Mouse (Mus musculus) macrophage (primary cell): Measurements from ENCODE around the gene Hemgn. TPM values are rescaled to one million over a fixed set of nuclear protein-coding genes. Genes with fewer than 3 reads are reported as not detected.

Source experiments
- H3K27ac ChIP-seq: fragments of 350-480 bp; formaldehyde crosslinking; 2 replicates; pipeline ENCODE4 v1.9.0; 2021
- H3K36me3 ChIP-seq: fragments of 350-480 bp; formaldehyde crosslinking; 2 replicates; pipeline ENCODE4 v1.9.0; 2021; ENCODE audit errors: inconsistent target
- H3K4me3 ChIP-seq: fragments of 350-480 bp; formaldehyde crosslinking; 2 replicates; pipeline ENCODE4 v1.9.0; 2021; ENCODE audit errors: inconsistent target
- H3K79me2 ChIP-seq: fragments of 350-480 bp; formaldehyde crosslinking; 2 replicates; pipeline ENCODE4 v1.9.0; 2021; ENCODE audit errors: inconsistent target
- WGBS: methylation state at CpG from one replicate; pipeline ENCODE4 v1.1.7; 2026; ENCODE audit warnings: inconsistent platforms; ENCODE audit not compliant: missing documents; 5-methylcytosine and 5-hydroxymethylcytosine counted together
- polyA plus RNA-seq: library from polyadenylated mRNA; stranded (reverse); fragments of 250-400 nt; gene quantifications from 3 replicates; pipeline ENCODE4 v1.2.4, GENCODE M21; 2018; ENCODE audit warnings: inconsistent platforms

Hemgn gene
- polyA plus RNA-seq, 1 experiment from 2014 or later, result not detected

DNA sequence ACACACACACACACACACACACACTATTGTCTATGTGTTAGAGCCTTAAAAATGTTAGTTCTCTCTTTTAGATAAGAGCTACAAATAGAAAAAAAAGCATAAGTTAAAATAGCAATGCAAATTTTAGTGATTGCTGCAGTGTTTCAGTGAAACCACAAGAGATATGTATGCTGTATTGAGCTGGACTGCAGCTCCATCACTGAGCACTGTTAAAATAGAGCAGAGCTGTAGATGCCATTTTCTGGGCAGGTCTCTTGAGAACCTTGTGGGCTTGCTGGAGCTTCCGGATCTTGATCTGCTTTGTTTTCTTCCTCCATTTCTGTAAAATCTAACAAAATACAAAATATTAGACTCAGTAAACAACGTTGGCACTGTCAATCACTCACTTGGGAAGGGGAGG, 18.9 kb downstream of the Hemgn start:
- no peak overlapping the region for H3K27ac ChIP-seq
- no peaks in the 10 kb centered on the region for H3K36me3 ChIP-seq
- H3K79me2 ChIP-seq, result no peaks in the 10 kb centered on the region
- WGBS, result 100% methylated on average over 2 of the region's 2 CpGs
- H3K4me3 ChIP-seq, result no peak overlapping the region

DNA sequence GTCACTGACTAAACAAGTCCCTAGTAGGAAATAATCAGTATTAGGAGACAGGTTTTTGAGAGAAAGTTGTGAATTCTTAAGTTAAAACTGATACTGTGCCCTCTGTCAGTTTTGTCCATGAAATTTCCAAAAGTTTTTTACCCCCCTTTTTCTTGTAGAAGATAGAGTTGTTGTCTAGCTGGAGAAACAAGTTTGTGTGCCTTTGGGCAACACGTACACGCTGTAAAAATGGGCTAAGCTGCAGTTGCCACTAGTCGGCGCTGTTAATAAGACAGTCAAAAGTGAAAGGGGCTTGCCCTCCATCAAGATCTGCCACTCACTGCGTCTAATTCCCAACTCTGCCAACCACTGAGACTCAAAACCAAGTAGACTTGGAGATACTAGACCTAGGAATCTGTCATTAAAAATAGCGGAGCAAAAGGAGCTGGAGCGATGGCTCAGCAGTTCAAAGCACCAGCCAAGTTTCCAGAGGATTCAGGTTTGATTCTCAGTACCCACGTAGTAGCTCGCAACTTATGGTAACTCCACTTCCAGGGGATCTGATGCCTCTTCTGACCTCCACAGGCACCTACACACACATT, 22.8 kb downstream of the Hemgn start:
- Histone ChIP-seq H3K36me3 (peaks cover 5% of the 10 kb centered on the region; the same call in 1 of the 2 replicates), H3K27ac (peak overlapping the region; percentile 90), H3K79me2 (peaks cover 25% of the 10 kb centered on the region), H3K4me3 (peak overlapping the region; percentile 79)
- 16% methylated on average over 9 of the region's 9 CpGs for WGBS

DNA sequence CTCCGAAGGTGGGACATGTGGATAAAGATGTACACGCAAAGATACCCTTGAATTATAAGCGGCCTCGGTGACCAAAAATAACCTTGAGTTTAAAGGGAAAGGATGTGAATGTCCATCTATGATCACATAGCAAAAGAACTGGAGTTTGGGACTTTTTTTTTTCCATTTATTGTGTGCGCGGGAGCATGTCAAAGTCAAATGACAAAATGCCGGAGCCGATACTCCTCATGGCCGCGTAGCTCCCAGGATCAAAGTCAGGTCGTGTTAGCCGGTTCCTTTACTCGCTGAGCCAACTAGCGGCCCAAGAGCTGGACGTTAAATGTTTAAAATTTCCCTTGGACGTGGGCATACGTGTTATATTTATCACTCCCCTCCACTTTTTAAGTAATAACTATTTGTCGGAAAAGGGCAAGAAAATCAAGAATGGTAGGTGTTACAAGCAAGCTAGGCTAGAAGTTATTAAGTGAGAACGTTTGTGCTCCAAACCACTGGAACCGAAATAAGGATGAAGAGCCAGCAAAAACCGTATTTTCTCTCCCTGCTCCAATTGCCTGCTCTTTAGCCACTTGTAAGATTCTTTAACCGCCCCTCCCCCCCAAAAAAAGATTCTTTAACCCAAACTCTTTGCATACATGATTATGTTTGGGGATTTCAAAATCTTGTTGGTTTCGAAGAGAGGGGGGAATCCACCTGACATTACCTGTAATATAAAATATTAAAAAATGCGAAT, 23.5 kb downstream of the Hemgn start:
- under 1% methylated on average over 24 of the region's 24 CpGs for WGBS
- Histone ChIP-seq H3K27ac (peak overlapping the region; percentile 90), H3K4me3 (peak overlapping the region; percentile 79), H3K79me2 (peaks cover 25% of the 10 kb centered on the region), H3K36me3 (peaks cover 9% of the 10 kb centered on the region; the same call in 1 of the 2 replicates)

DNA sequence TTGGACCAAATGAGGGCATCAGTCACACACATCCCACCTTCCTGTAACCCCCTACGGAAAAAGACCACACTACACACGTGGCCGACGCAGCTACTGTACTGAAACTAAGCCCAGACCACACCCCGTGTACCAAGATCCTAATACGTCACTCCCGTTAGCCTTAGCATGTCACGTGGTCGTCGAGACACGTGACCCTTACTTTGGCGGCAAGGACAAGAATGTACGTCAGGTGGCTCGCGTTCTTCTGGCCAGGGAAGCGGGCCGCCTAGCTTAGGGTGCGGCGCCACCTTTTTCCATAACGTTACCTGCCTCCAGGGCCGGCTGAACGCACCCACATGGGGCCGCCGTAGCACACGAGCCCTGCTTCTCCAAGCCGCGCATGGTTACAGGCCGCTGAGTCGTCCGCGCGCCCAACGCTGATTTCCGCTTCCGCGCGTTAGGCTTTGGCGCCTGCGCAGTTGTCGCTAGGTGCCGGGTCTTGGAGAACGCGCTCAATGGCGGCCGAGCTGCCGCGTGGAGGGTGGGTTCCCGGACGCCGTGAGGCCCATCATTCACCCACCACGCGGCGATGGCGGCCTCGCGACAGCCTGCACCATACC, 24.2 kb downstream of the Hemgn start, which contains the start of gene Trmo:
Gene Trmo, minus strand, starts transcription at position 425 of the 599 bp plus-strand sequence.
- under 1% methylated on average over 56 of the region's 56 CpGs for WGBS
- peaks cover 14% of the 10 kb centered on the region; the same call in 1 of the 2 replicates for H3K36me3 ChIP-seq
- peaks cover 25% of the 10 kb centered on the region for H3K79me2 ChIP-seq
- peak within 1 kb of the TSS; percentile 79 for H3K4me3 ChIP-seq
- peak within 1 kb of the TSS; percentile 90 for H3K27ac ChIP-seq

DNA sequence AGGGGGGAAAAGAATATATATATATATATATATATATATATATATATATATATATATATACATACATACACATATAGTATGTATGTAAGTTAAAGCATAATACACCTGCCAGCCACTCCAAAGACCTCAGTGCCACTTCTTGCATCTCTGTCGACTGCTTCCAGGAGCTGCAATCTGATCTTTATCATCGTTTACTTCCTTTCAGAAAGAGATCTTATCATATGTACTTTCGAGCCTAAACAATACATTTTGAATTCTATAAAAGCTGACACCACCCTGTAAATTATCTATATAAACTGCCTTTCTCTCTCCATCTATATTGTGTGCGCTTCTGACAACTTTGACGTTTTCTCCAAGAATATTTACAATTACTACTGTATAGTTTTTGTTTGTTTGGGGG, 24.8 kb downstream of the Hemgn start:
- peaks cover 19% of the 10 kb centered on the region; the same call in 1 of the 2 replicates for H3K36me3 ChIP-seq
- peaks cover 25% of the 10 kb centered on the region for H3K79me2 ChIP-seq
- peak overlapping the region; percentile 90 for H3K27ac ChIP-seq
- 0% methylated on average over 5 of the region's 5 CpGs for WGBS
- peak overlapping the region; percentile 79 for H3K4me3 ChIP-seq

DNA sequence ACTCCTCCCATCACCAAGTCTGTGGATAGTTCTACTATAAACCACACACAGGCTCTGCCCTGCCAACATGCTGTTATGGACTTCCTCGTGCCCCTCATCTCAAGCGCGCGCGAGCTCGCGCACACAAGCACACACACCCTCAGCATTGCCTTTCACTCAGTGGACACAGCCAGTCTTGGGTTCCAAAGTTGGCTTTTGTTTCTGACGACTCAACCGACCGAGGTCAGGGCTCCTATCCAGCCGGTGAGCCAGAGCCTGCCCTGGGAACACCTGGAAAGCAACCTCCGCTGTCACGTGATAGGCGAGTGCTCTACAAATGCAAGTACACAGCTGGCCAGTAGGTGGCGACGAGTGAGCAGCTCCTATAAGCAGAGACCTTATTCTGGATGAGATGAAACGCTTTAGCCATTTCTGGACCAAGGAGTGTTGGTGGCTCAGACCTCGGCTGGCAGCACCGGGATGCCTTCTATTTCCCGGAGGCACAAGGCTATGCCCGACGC, 38.4 kb downstream of the Hemgn start:
- no peak overlapping the region for H3K27ac ChIP-seq
- H3K36me3 ChIP-seq, result peaks cover 39% of the 10 kb centered on the region; the same call in 1 of the 2 replicates
- no peak overlapping the region; the same call in 1 of the 2 replicates for H3K4me3 ChIP-seq
- 26% methylated on average over 22 of the region's 22 CpGs for WGBS
- H3K79me2 ChIP-seq, result no peaks in the 10 kb centered on the region

DNA sequence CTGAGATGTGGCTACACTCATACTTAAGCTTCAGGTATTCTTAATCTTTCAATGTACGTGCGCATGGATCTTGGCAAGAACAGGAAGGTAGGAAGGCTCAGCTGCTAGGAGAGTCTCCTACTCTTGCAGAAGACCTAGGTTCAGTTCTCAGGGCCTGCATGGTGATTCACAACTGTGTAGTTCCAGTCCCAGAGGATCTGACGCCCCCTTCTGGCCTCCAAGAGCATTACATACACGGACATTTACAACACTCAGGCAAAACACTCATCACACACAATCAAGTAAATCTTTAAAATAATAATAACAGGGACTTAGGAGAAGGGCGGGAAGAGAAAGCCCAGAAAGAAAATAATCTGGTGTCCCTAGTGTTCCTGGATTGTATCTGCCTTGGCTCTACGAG, 38.9 kb downstream of the Hemgn start:
- peaks cover 34% of the 10 kb centered on the region; the same call in 1 of the 2 replicates for H3K36me3 ChIP-seq
- H3K27ac ChIP-seq, result no peak overlapping the region
- H3K79me2 ChIP-seq, result no peaks in the 10 kb centered on the region
- 61% methylated on average over 6 of the region's 6 CpGs for WGBS
- H3K4me3 ChIP-seq, result no peak overlapping the region

DNA sequence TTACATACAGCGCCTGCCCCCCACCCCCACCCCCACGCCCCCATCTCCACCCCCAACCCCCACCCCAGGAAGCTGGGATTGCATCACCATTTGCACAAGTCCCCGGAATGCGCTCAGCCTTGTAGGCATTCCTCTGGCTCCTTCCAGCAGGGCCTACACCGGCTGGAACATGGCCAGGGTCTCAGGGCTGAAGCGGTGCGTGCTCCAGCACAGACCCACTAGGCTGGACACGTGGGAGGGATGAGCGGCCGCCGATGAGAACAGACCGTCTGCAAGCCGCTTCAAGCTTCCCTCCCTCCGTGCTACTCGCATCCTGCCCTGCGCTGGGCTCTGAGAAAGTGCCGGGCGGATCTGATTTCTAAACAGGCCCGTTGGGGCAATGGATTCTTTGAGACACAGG, 42.3 kb downstream of the Hemgn start:
- H3K4me3 ChIP-seq, result no peak overlapping the region

DNA sequence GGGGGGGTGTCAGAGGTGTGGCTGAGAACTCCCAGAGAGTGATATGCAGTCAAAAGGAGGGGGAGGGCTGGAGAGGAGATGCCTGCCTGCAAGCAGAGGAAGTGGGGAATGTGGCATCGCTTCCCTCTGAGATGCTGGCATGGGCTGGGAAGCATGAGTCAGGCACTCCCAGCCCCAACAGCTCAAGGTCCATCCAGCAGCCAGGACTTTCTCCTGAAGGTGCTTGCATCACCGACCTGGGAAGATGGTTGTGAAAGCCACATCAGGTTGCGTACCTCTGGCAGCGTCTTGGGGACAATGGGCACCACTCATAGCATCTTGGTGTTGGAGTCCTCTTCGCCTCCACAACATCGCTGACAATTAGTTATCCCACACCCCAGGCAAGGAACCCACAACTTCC, 42.9 kb downstream of the Hemgn start:
- no peaks in the 10 kb centered on the region for H3K36me3 ChIP-seq
- H3K79me2 ChIP-seq, result no peaks in the 10 kb centered on the region
- no peak overlapping the region for H3K27ac ChIP-seq
- H3K4me3 ChIP-seq, result no peak overlapping the region
- 40% methylated on average over 6 of the region's 6 CpGs for WGBS

More for the DNA sequence above, 42.3 kb downstream of the Hemgn start:
- no peak overlapping the region for H3K27ac ChIP-seq
- 15% methylated on average over 16 of the region's 19 CpGs for WGBS
- no peaks in the 10 kb centered on the region; the same call in 1 of the 2 replicates for H3K36me3 ChIP-seq
- no peaks in the 10 kb centered on the region for H3K79me2 ChIP-seq

DNA sequence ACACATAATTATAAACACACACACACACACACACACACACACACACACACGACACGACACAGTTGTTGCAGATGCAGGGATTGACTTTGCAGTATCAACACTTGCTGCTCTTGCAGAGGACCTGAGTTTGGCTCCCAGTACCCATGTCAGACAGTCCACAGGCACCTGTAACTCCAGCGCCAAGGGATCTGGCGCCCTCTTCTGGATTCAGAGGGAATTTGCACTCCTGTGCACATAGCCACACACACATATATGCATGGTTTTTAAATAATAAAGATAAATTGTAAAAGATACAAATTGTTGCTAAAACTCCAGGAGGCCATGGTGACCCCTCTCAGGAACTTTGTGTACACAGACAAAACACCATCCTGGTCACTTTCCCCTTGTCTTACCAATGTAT, 44.2 kb downstream of the Hemgn start:
- H3K27ac ChIP-seq, result no peak overlapping the region
- H3K4me3 ChIP-seq, result no peak overlapping the region
- WGBS, result 65% methylated on average over 4 of the region's 4 CpGs
- no peaks in the 10 kb centered on the region for H3K36me3 ChIP-seq
- no peaks in the 10 kb centered on the region for H3K79me2 ChIP-seq

DNA sequence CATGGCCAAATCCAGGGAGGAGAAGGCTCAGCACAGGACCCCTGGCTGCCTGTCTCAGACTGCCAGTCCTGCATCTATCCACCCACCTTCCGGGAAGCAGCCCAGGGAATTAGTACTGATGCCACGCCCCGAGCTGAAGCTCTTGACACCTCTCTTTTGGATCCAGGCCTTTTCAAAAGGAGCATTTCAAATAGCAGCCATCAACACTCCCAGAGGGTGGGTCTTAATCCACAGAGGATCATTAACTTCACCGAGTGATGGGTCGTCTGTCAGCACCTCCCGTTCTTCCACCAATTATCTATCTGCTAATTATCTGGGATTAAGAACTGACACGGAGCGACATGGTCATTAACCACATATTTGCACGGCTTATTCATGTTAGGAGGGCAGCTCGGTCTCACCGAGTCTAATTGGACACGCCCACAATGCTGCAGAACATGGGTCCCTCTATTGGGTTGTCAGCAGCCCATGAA, 45.8 kb downstream of the Hemgn start:
- H3K36me3 ChIP-seq, result no peaks in the 10 kb centered on the region
- 35% methylated on average over 12 of the region's 12 CpGs for WGBS
- H3K27ac ChIP-seq, result no peak overlapping the region
- H3K79me2 ChIP-seq, result no peaks in the 10 kb centered on the region
- no peak overlapping the region for H3K4me3 ChIP-seq

DNA sequence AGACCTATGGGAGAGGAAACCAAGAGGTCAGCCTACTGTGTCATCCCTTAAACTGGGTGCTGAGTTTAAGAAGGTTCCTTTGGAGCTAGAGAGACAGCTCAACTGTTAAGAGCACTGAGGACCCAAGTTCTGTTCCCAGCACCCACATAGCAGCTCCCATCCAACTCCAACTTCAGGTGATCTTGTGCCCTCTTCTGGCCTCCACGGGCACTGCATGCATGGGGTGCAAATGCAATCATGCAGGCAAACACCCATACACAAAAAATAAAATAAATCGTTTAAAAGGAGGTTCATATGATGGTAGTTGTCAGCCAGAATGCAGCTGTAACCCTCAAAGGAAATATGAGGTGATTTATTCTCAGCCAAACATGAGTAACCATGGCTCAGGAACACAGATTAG, 48.9 kb downstream of the Hemgn start:
- no peaks in the 10 kb centered on the region for H3K79me2 ChIP-seq
- H3K27ac ChIP-seq, result no peak overlapping the region
- H3K4me3 ChIP-seq, result no peak overlapping the region
- H3K36me3 ChIP-seq, result no peaks in the 10 kb centered on the region
- 94% methylated on average over 2 of the region's 2 CpGs for WGBS

DNA sequence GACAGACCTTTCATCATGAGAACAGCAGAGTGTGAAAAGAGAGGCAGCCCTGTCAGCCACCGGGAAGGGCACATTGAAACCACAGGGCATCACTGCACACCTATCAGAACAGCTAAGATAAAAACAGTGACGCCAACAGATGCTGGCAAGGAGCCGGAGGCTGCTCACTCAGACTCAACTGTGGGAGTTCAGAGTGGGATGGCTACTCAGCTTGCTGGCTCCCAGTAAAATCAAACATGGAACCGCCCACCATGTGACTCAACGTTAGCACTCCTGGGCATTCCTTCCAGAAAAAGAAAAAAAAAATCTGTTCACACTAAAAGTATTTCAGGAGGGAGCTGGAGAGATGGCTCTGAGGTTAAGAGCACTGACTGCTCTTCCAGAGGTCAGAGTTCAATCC, 52.0 kb downstream of the Hemgn start:
- Histone ChIP-seq H3K36me3 (no peaks in the 10 kb centered on the region), H3K27ac (no peak overlapping the region), H3K4me3 (no peak overlapping the region), H3K79me2 (no peaks in the 10 kb centered on the region)
- 83% methylated on average over 5 of the region's 5 CpGs for WGBS

DNA sequence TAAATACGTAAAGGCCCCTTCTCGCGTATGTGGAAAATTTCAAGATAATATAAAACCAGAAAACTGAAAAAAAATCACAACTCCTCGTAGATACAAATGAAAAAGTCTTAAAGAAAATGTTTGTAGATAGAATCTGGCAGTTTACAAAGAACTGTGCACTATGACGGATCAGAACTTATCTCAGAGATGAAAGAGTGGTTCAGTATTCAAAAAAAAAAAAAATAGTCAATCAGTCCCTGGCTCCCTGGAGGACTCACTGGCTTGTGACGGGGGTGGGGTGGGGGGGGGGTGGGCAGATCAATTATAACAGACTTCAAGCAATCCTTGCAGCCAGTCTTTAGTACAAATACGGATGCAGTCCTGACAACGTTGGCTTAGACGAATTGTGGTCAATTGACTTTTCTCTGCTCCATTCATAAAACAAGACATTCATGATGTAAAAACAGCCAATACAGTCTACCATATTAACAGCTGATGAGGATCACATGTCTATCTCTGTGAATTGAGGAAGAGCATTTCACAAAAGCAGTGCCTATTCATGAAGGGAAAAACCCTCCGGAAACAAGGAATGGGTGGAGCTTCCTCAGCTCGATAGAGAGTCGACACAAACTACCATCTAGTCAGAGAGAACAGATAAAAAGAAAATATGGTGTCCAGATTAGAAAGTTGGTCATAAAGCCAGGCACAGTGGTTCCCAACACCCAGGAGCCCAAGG, 53.6 kb downstream of the Hemgn start:
- no peaks in the 10 kb centered on the region for H3K36me3 ChIP-seq
- H3K27ac ChIP-seq, result no peak overlapping the region
- 79% methylated on average over 12 of the region's 12 CpGs for WGBS
- no peak overlapping the region for H3K4me3 ChIP-seq
- H3K79me2 ChIP-seq, result no peaks in the 10 kb centered on the region
